Mouse (Mus musculus) duodenum, adult 2 months (tissue): ENCODE measurements around the gene 1700001C19Rik. TPM values are rescaled to one million over a fixed set of nuclear protein-coding genes. Genes with fewer than 3 reads are reported as not detected.

ENCODE experiments used
- polyA plus RNA-seq: library from polyadenylated mRNA; depleted of rRNA; stranded (reverse); fragments of >200 nt; gene quantifications from 2 replicates; pipeline ENCODE4 v1.2.3, GENCODE M21; 2012; ENCODE audit warnings: low replicate concordance; rRNA removed

1700001C19Rik gene
- polyA plus RNA-seq: 0.13 and 0.34 TPM in 2 replicates

DNA sequence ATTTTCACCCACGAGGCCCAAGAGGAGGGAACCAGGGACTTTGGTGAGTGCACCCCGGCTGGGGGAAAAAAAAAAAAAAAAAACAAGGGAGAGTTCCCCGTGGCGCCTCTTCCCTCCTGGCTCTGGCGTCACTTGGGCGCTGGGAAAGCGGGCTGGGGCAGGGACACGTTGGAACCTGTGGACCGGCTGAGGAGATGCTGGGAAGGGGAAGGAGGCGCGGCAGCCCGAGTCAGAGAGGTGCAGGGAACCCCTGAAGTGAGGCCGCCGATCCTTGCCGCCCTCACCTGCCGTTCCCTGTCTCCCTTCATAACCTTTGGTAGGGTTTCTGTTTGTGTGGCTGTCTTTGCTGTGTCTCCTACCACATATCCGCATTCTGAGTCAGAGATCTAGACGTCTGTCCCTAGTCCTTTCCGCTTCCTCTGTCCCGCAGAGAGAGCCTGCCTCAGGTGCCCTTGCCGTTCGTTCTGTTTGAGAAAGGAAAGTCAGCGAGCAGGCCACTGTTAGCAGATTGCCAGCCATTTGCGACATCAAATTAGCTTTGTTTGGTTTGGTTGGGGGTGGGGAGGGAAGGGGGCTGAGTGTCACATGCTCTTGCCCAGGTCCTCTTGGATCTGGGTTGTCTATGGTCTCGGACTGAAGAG is at the start of gene 1700001C19Rik:
Gene 1700001C19Rik (minus strand): TSS at position 470 of the 641 bp plus-strand sequence.

DNA sequence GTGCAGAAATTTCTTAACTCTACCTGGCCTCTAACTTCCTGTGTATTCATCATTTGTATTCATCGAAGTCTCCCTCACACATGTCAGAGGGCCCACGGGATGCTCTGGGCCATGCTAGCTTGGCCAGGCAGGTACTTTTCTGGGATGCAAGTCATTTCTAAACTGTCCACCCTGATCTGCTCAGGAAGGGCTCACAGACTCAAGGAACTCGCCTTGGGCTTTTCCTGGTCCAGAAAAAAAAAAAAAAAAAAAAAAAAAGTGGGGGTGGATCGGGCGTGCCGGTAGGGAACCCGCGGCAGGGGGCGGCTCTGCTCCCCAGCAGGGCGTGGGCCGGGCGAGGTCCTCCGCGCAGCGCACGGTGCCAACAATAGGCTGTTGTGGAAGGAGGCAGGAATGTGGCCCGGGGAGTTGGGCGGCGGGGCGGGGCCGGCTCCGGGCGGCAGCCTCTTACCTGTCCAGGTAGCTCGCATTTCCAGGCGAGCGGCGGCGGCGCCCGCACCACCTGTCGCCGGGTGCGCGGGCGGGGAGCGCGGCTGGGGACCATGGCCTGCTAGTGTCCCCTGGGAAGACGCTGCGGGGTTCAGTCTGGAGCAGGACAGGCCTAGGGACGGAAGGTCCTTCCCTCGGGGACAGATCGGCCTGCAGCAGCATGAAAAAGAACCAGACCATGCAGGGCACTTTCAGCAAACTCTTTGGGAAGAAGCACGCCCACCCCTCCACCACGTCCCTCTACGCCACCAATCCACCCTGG is 845 bp downstream of the 1700001C19Rik start, which contains the start of gene AI661453:
Gene AI661453 (plus strand): TSS at position 460 of the 751 bp plus-strand sequence.

DNA sequence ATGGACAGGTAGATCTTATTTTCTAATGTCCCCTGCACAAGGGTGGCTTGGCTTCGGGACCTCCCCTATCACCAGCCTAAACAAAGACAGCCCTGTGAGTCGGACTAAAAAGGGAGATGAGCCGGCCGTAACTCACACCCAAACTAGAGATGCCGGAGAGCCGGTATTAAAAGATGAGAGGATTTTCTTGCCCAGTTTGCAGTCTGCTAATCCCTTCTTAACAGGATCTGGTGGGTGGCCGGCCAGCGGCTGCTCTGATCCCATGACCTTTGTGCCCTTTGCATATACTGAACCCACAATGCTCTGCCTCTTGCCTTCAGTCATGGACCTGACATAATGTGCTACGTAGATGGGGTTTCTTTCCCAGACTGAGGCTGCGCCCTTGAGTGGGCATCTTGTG is 36.7 kb downstream of the 1700001C19Rik start, which contains the start of gene Guca1a:
Gene Guca1a (minus strand): TSS at position 134 of the 400 bp plus-strand sequence.

GRCm38 (mm10) chr17:47385145-47385544 is 52.0 kb downstream of the 1700001C19Rik start, which contains the start of gene Guca1b:
Guca1b (plus strand) TSS chr17:47385393.

GRCm38 (mm10) chr17:47368401-47369086 is 68.6 kb downstream of the 1700001C19Rik start, which contains the start of gene Mrps10:
Mrps10 (plus strand) TSS chr17:47368887.

Other genes with a start within 250 kb of the 1700001C19Rik start
- 9.9 and 14.2 TPM in 2 replicates for gene Mrps10, start 68.5 kb downstream of the 1700001C19Rik start, polyA plus RNA-seq
- 0.61 and 1.0 TPM in 2 replicates for gene Guca1b, start 52.0 kb downstream of the 1700001C19Rik start, polyA plus RNA-seq
- gene Guca1a, start 36.8 kb downstream of the 1700001C19Rik start, polyA plus RNA-seq: 2.0 and 4.0 TPM in 2 replicates
- gene AI661453, start 761 bp downstream of the 1700001C19Rik start, polyA plus RNA-seq: 12.2 and 21.8 TPM in 2 replicates
- gene Taf8, start 64.9 kb upstream of the 1700001C19Rik start, polyA plus RNA-seq: 7.9 and 9.1 TPM in 2 replicates
- 58.8 and 63.9 TPM in 2 replicates for gene Ccnd3, start 67.7 kb upstream of the 1700001C19Rik start, polyA plus RNA-seq
- gene Bysl, start 174.1 kb upstream of the 1700001C19Rik start, polyA plus RNA-seq: 3.6 and 4.3 TPM in 2 replicates
- 7.5 and 8.3 TPM in 2 replicates for gene Med20, start 174.2 kb upstream of the 1700001C19Rik start, polyA plus RNA-seq
- gene Gm20517, start 174.2 kb upstream of the 1700001C19Rik start, polyA plus RNA-seq: 1.2 TPM in 1 of 2 replicates, not detected in the other
- gene Usp49, start 193.3 kb upstream of the 1700001C19Rik start, polyA plus RNA-seq: 3.6 and 7.2 TPM in 2 replicates